Mouse (Mus musculus): ENCODE results near the gene Plcd1. TPM values are rescaled to one million over a fixed set of nuclear protein-coding genes. Genes with fewer than 3 reads are reported as not detected.

Plcd1 gene
- total RNA-seq, 4 experiments from 2014 or later = 15.3 to 20.1 (median 17.5) TPM

- DNase-seq (ENCODE audit: low spot score) = no peak
Observed at GRCm38 (mm10) chr9:119091581-119092310, 1.6 kb downstream of the Plcd1 start.

DNA sequence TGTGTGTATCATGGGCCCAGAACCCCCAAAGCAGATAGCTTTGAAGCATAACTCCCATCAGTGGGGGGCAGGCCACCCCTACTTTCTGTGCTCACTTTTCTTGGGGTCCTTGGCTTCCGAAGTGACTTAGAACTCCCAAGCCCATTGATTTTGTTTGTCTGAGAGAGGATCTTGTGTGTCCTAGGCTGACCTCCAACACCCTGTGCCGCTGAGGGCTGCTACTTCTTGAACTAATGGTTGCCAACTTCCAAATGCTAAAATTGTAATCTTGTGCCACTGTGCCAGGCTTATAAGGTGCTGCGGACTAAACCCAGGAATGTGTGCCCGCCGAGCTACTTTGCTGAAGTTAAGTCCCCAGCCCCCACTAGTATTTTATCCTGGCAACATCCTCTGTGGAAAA lies 2.8 kb downstream of the Plcd1 start:
- DNase-seq (ENCODE audit: low spot score) = no peak

- no peak for DNase-seq (ENCODE audit: low spot score)
Observed at GRCm38 (mm10) chr9:119089437-119089836, 3.9 kb downstream of the Plcd1 start.

GRCm38 (mm10) chr9:119088148-119088801 lies 5.0 kb downstream of the Plcd1 start:
- peak; percentile 90 for DNase-seq (ENCODE audit: low spot score)

DNA sequence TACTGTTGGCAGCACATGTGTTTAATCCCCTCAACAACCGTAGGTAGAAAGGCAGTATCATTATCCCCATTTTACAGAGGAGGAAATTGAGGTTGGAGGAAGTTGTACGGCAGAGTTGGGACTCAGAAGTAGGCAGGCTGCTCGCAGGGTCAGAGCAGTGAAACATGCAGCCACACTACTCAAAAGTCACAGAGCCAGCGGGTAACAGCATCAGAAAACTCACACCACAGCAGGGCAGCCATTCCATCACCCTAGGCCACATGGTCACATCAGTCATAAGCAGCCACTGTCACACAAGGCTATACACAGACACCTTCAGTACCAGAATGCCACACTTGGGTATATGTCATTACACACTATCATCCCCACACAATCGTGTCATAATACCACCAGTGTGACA lies 6.0 kb downstream of the Plcd1 start:
- DNase-seq (ENCODE audit: low spot score) = no peak

GRCm38 (mm10) chr9:119086451-119086850 lies 6.9 kb downstream of the Plcd1 start:
- DNase-seq (ENCODE audit: low spot score) = no peak

- no peak for DNase-seq (ENCODE audit: low spot score)
Observed at GRCm38 (mm10) chr9:119083966-119084365, 9.3 kb downstream of the Plcd1 start.

- no peak for DNase-seq (ENCODE audit: low spot score)
Observed at GRCm38 (mm10) chr9:119082656-119083430, 10.5 kb downstream of the Plcd1 start.

- DNase-seq (ENCODE audit: low spot score) = no peak
Observed at GRCm38 (mm10) chr9:119082039-119082438, 11.3 kb downstream of the Plcd1 start.

DNA sequence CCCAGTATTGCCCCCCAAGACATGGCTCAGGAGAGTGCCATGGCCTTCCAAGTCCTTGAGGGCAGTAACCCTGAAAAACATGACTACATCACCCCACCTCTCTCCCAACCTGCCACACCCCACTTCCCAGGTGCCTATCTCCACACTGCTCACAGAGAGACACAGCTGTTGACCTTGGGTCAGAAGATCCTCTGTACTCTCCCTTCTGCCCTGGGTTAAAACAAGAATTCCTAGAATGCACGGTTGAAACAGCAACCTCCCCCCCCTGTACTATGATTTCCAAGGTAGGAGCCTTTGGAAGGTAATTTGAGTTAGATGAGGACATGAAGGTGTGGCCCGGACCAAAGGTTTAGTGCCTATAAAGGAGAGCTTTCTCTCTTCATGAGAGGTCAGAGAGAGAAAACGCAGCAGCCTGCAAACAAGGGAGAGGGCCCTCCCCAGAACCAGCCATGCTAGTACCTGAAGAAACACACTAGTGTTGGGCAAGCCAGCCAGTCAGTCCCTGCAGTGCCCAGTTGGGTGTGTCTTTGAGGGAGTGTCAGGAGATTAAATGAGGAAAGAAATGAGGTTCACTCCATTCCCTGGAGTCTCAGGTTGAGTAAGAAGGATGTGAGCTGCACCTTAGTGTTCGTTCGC lies 13.1 kb downstream of the Plcd1 start:
- no peak for DNase-seq (ENCODE audit: low spot score)

DNA sequence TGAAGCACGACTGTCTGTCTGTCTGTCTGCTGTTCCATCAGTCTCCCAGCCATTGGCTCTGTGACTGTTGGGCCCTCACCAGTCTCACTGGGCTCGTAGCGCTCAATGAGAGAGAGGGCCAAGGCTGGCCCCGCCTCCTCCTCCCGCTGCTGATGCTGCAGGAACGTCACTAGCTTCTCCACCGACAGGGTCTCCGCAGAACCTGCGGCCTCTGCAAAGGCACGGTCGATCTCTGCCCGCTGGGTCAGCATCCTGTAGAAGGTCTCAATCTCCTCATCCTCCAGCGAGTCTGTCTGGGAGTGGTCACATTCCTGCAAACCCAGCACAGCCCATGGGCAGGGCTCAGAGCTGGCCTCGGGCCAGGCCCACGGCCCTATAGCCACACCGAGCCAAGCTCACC lies 17.6 kb downstream of the Plcd1 start:
- no peak for DNase-seq (ENCODE audit: low spot score)

DNA sequence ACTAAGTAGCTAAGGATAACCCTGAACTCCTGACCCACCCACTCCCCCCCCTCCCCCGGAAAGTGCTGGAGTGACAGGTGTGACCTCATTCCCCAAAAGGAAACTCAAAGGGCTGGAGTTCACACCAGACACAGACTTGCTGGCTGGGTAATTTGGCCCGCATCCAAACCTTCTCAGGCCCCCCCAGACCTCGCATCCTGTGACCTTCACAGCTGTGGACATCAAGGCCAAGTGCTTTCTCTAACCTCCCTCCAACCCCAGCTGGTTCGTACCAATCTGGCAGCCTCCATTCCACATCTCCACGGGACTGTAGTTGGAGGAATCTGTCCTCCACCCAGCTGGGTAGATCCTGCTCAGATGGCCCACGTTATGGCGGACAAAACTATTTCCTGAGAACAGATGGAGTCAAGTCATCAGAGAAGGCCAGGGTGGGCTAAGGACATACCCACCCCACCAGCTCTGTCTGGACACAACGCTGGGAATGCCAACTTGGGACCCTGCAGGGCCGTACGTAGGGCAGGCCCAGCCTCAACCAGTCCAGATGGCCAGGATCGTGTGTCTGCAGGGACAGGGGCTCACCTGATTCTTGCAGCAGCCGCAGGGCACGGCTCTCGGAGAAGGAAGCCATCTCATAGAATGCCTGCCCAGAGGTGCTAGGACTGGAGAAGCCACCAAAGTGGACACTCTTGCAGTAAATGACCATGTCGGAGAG lies 20.0 kb downstream of the Plcd1 start:
- no peak for DNase-seq (ENCODE audit: low spot score)

DNA sequence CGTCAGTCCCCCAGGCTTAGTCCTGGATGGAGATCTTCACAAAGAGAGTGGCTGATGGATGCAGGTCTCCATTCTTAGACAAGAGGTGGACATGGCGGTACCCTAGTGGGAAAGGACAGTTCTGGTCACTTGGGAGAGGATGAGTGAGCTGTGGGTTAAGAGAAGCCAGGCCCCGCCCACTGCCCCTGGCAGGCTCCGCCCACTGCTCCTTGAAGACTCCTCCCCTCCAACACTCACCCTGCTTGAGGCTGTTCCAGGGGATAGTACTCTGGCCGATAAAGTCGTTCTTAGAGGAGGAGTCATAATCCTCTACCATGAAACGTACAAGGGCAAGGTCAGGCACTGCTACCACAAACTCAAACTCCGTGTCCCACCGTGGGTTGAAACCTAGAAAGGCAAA lies 21.5 kb downstream of the Plcd1 start:
- no peak for DNase-seq (ENCODE audit: low spot score)

- DNase-seq (ENCODE audit: low spot score) = no peak
Observed at GRCm38 (mm10) chr9:119070173-119070825, 23.0 kb downstream of the Plcd1 start.

GRCm38 (mm10) chr9:119068266-119068665 lies 25.0 kb downstream of the Plcd1 start:
- DNase-seq (ENCODE audit: low spot score) = no peak

GRCm38 (mm10) chr9:119067601-119068000 lies 25.7 kb downstream of the Plcd1 start:
- peak; percentile 81 for DNase-seq (ENCODE audit: low spot score)

- no peak for DNase-seq (ENCODE audit: low spot score)
Observed at GRCm38 (mm10) chr9:119064296-119064695, 29.0 kb downstream of the Plcd1 start.

- no peak for DNase-seq (ENCODE audit: low spot score)
Observed at GRCm38 (mm10) chr9:119063036-119063644, 30.2 kb downstream of the Plcd1 start.

- DNase-seq (ENCODE audit: low spot score) = no peak
Observed at GRCm38 (mm10) chr9:119060701-119061100, 32.6 kb downstream of the Plcd1 start.

DNA sequence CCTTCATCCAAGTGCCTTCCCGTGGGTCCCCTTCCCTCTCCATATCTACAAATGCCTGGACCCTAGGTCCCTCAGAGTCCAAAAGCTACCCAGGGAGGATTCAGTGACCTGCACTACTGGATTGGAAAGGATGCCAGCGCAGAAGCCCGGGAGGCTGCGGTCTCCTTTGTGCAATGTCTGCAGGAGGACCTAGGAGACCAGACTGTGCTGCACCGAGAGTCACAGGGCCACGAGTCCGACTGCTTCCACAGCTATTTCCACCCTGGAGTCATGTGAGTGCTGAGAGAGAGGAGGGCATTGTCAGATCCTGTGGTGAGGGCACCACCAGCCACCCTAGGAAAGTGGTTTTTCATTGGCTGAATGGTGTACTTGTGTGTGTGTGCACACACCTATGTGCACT lies 35.1 kb downstream of the Plcd1 start:
- DNase-seq (ENCODE audit: low spot score) = no peak

Measured in heart, adult 8-10 months (tissue).